Comparison of ENCODE assay signal across 17 mouse cellular contexts in the genomic region with DNA sequence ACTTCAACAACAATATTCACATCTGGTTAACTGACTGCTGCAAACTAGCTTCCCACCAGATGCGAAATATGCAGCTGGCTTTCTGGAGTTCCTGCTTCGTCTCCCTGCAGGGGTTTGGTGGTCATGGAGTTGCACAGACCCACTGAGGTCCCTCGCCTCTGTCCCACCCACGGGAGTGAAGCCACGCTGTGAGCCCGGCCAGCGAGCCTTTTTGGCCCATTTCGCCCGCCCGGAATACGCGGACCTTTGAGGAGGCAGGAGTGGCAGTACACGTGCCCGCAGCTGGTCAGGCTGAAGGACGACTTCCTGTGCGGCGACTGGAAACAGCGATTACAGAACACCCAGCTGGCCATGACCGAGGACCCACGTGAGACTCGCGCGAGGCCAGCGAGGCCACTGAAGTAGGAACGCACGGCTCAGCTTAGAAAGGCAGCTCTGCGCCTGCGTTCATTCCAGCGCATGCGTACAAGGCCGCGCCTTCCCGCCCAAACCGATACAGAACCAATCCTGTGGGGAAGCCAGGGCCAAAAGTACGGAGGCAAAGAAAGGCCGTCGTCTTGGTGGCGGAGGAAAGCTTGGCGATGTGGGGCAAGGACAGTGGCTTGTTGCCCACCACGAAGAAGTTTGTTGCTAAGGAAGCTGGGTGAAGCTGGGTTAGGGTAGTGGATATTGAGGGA. TPM values are rescaled to one million over a fixed set of nuclear protein-coding genes. Genes with fewer than 3 reads are reported as not detected.
"Had no signal": no experiment of that assay in that cellular context is flagged by ENCODE, and none has a peak within 500 bp of the region (broad histone marks: within the 10 kb centered on the region; RNA-seq: fewer than 3 reads in every experiment).

Gene Rnf212, minus strand, starts transcription at position 353 of the 677 bp plus-strand sequence.

- ATAC-seq: lung, postnatal 0 days; midbrain, embryonic 13.5 days had no signal

- H3K4me1 ChIP-seq: limb, embryonic 10.5 days; liver, embryonic 15.5 days; midbrain, embryonic 13.5 days had no signal

- H3K27ac ChIP-seq: kidney, postnatal 0 days; left cerebral cortex, adult 2 months; limb, embryonic 10.5 days; liver, embryonic 15.5 days; midbrain, embryonic 13.5 days had no signal

- H3K4me3 ChIP-seq: left cerebral cortex, adult 2 months; limb, embryonic 10.5 days; liver, embryonic 15.5 days; midbrain, embryonic 13.5 days had no signal

- H3K27me3 ChIP-seq: liver, embryonic 15.5 days; midbrain, embryonic 13.5 days had no signal

- H3K36me3 ChIP-seq: limb, embryonic 10.5 days; liver, embryonic 15.5 days; midbrain, embryonic 13.5 days had no signal

- H3K9ac ChIP-seq: liver, embryonic 15.5 days; midbrain, embryonic 13.5 days had no signal

- H3K9me3 ChIP-seq: limb, embryonic 10.5 days; liver, embryonic 15.5 days; midbrain, embryonic 13.5 days had no signal

- DNase-seq: kidney, adult 9 months; kidney, postnatal 36 days; lung, adult 2 months; lung, postnatal 36 days had no signal

RNA-seq across cellular contexts. Expression of gene Rnf212, which starts in this region (rescaled TPM):
- total RNA-seq: layer of hippocampus, adult 18-20 months; layer of hippocampus, postnatal 10 days; left cerebral cortex, adult 2 months; left cerebral cortex, postnatal 14 days; midbrain, postnatal 0 days had no signal
- polyA plus RNA-seq: kidney, postnatal 0 days; limb, embryonic 14.5 days; lung, adult 2 months; lung, postnatal 0 days; midbrain, embryonic 13.5 days; midbrain, postnatal 0 days; neural tube, embryonic 14.5 days; stomach, embryonic 14.5 days had no signal
